16 mouse cellular contexts compared by ENCODE assay signal in the genomic region with DNA sequence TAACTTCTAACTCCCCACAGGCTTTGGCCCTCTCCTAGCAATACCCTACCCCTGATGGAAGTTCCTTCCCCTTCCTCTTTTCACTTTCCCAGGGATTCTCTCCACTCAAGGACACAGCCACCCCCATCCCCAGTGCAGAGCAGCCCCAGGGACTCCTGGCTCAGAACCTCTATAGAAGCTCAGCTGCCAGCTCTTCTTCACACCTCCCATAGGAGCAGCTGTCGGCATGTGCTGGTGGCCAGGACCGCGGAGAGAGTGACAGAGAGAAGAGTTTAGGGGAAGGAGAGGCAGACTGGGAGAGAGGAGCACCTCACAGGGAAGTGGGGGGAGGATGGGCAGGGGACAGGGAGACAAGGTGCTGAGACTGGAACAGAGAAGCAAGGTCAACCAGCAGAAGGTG.
DNase-seq lines count a peak whose midpoint lies in the region; ATAC-seq and TF ChIP-seq lines count a peak whose summit lies in the region.
"Had no signal": no experiment of that assay in that cellular context is flagged by ENCODE, and none has a peak within 500 bp of the region (broad histone marks: within the 10 kb centered on the region; RNA-seq: fewer than 3 reads in every experiment).

No protein-coding gene starts in this region.

- H3K4me1 ChIP-seq in forebrain, embryonic 14.5 days (ENCODE audit: control insufficient read depth, insufficient read depth, low read length) = no peaks in the 10 kb centered on the region; the same call in 1 of the 2 replicates
- H3K4me1 ChIP-seq in forebrain, embryonic 11.5 days (replicated peaks; ENCODE audit: control insufficient read depth, insufficient read depth, low read length) = no peaks in the 10 kb centered on the region
- peaks cover 8% of the 10 kb centered on the region for H3K4me1 ChIP-seq in limb, embryonic 10.5 days
- H3K4me1 ChIP-seq in midbrain, embryonic 14.5 days (ENCODE audit: control insufficient read depth, insufficient read depth, low read length) = no peaks in the 10 kb centered on the region
- H3K4me1 ChIP-seq: heart, embryonic 15.5 days; megakaryocyte, embryonic 14.5 days had no signal

- ATAC-seq in forebrain, embryonic 14.5 days = peak; percentile 65; the same call in 1 of the 2 replicates
- ATAC-seq in forebrain, embryonic 11.5 days (replicated peaks; ENCODE audit: low FRiP score) = no peak
- no peak for ATAC-seq in midbrain, embryonic 14.5 days (ENCODE audit: low FRiP score, low TSS enrichment)
- ATAC-seq: liver, postnatal 0 days had no signal

- intact Hi-C loops in left cerebral cortex, postnatal 14 days (cut with DNase I) = no loop called here

- no peaks in the 10 kb centered on the region for H3K9me3 ChIP-seq in forebrain, embryonic 14.5 days (replicated peaks; ENCODE audit: control insufficient read depth, low read length)
- H3K9me3 ChIP-seq in forebrain, embryonic 11.5 days (ENCODE audit: control insufficient read depth, low read length) = no peaks in the 10 kb centered on the region
- no peaks in the 10 kb centered on the region for H3K9me3 ChIP-seq in limb, embryonic 10.5 days (replicated peaks)
- no peaks in the 10 kb centered on the region for H3K9me3 ChIP-seq in midbrain, embryonic 14.5 days (ENCODE audit: control insufficient read depth, low read length)
- H3K9me3 ChIP-seq: embryonic facial prominence, embryonic 13.5 days; heart, embryonic 15.5 days; hindbrain, embryonic 15.5 days; limb, embryonic 12.5 days; megakaryocyte, embryonic 14.5 days had no signal

- no peak overlapping the region for H3K9ac ChIP-seq in forebrain, embryonic 14.5 days (ENCODE audit: low read length)
- no peak overlapping the region for H3K9ac ChIP-seq in forebrain, embryonic 11.5 days (ENCODE audit: low read length)
- H3K9ac ChIP-seq in midbrain, embryonic 14.5 days (replicated peaks; ENCODE audit: low read length) = no peak overlapping the region
- H3K9ac ChIP-seq: embryonic facial prominence, embryonic 13.5 days; heart, embryonic 15.5 days; hindbrain, embryonic 15.5 days; limb, embryonic 12.5 days; liver, postnatal 0 days had no signal

- H3K4me3 ChIP-seq in forebrain, embryonic 14.5 days (ENCODE audit: low read depth, low read length) = no peak overlapping the region
- H3K4me3 ChIP-seq in forebrain, embryonic 11.5 days (ENCODE audit: low read depth, low read length) = no peak overlapping the region
- H3K4me3 ChIP-seq in layer of hippocampus, adult 2 months = no peak overlapping the region
- no peak overlapping the region for H3K4me3 ChIP-seq in limb, embryonic 10.5 days
- no peak overlapping the region for H3K4me3 ChIP-seq in midbrain, embryonic 14.5 days (replicated peaks; ENCODE audit: low read depth, low read length)
- H3K4me3 ChIP-seq: embryonic facial prominence, embryonic 13.5 days; heart, embryonic 15.5 days; hindbrain, embryonic 15.5 days; limb, embryonic 12.5 days; megakaryocyte, embryonic 14.5 days had no signal

- H3K27me3 ChIP-seq in forebrain, embryonic 14.5 days (replicated peaks; ENCODE audit: control insufficient read depth, insufficient read depth, low read length) = no peaks in the 10 kb centered on the region
- no peaks in the 10 kb centered on the region for H3K27me3 ChIP-seq in forebrain, embryonic 11.5 days (ENCODE audit: control insufficient read depth, insufficient read depth, low read length)
- peaks cover 37% of the 10 kb centered on the region for H3K27me3 ChIP-seq in limb, embryonic 10.5 days (ENCODE audit: low read depth, poor library complexity, severe bottlenecking)
- no peaks in the 10 kb centered on the region for H3K27me3 ChIP-seq in midbrain, embryonic 14.5 days (ENCODE audit: control insufficient read depth, insufficient read depth, low read length)
- H3K27me3 ChIP-seq: hindbrain, embryonic 15.5 days had no signal

- no peak overlapping the region for H3K4me2 ChIP-seq in forebrain, embryonic 14.5 days (ENCODE audit: low read length)
- H3K4me2 ChIP-seq in forebrain, embryonic 11.5 days (ENCODE audit: low read depth, low read length, severe bottlenecking) = no peak overlapping the region
- H3K4me2 ChIP-seq in midbrain, embryonic 14.5 days (ENCODE audit: low read length) = no peak overlapping the region
- H3K4me2 ChIP-seq: embryonic facial prominence, embryonic 13.5 days; heart, embryonic 15.5 days; hindbrain, embryonic 15.5 days; limb, embryonic 12.5 days had no signal

- no peak overlapping the region for H3K27ac ChIP-seq in forebrain, embryonic 14.5 days (ENCODE audit: low read depth, low read length)
- H3K27ac ChIP-seq in forebrain, embryonic 11.5 days (ENCODE audit: low read depth, low read length) = no peak overlapping the region
- H3K27ac ChIP-seq in layer of hippocampus, adult 2 months = no peak overlapping the region
- H3K27ac ChIP-seq in limb, embryonic 10.5 days = no peak overlapping the region
- H3K27ac ChIP-seq in midbrain, embryonic 14.5 days (replicated peaks; ENCODE audit: low read depth, low read length) = no peak overlapping the region
- H3K27ac ChIP-seq: embryonic facial prominence, embryonic 13.5 days; heart, embryonic 15.5 days; hindbrain, embryonic 15.5 days; limb, embryonic 12.5 days had no signal

- 51% methylated on average over 3 of the region's 3 CpGs for WGBS in forebrain, embryonic 14.5 days
- WGBS in forebrain, embryonic 11.5 days = 80% methylated on average over 3 of the region's 3 CpGs
- 21% methylated on average over 3 of the region's 3 CpGs for WGBS in limb, embryonic 10.5 days
- WGBS in midbrain, embryonic 14.5 days = 84% methylated on average over 3 of the region's 3 CpGs

- no peaks in the 10 kb centered on the region for H3K36me3 ChIP-seq in forebrain, embryonic 14.5 days (ENCODE audit: control insufficient read depth, insufficient read depth, low read length)
- H3K36me3 ChIP-seq in forebrain, embryonic 11.5 days (ENCODE audit: control insufficient read depth, insufficient read depth, low read length) = no peaks in the 10 kb centered on the region
- H3K36me3 ChIP-seq in limb, embryonic 10.5 days = no peaks in the 10 kb centered on the region
- H3K36me3 ChIP-seq in midbrain, embryonic 14.5 days (ENCODE audit: control insufficient read depth, insufficient read depth, low read length) = no peaks in the 10 kb centered on the region
- H3K36me3 ChIP-seq: embryonic facial prominence, embryonic 13.5 days; heart, embryonic 15.5 days; hindbrain, embryonic 15.5 days; limb, embryonic 12.5 days had no signal

- DNase-seq in forebrain, embryonic 14.5 days (ENCODE audit: low spot score) = peak; percentile 66
- no peak for DNase-seq in forebrain, embryonic 11.5 days (ENCODE audit: low spot score)
- peak; percentile 14 to 59 for DNase-seq in layer of hippocampus, adult 2 months (ENCODE audit: low spot score in 2 of 2)
- DNase-seq in left cerebral cortex, postnatal 14 days (ENCODE audit: low spot score in 2 of 2) = peak; percentile 62 to 67
- DNase-seq in c-Kit-positive CD71-positive TER-119-positive erythroid progenitor cells, embryonic 14.5 days (ENCODE audit: low spot score) = no peak
- DNase-seq in limb, embryonic 10.5 days (ENCODE audit: low spot score) = no peak
- no peak for DNase-seq in midbrain, embryonic 14.5 days
- DNase-seq: gastrocnemius, postnatal 10 days; kidney, adult 9 months; liver, postnatal 0 days; thymus, postnatal 25 days had no signal

- no peak for TF ChIP-seq CTCF in layer of hippocampus, adult 2 months (conservative IDR thresholded peaks at IDR 0.05)

Comparison
In these comparisons a context has a peak if more than half of its experiments do, and no peak if none do; other contexts are left out.
1. DNase-seq: peak in forebrain, embryonic 14.5 days (single experiment), layer of hippocampus, adult 2 months (2 of 2) and left cerebral cortex, postnatal 14 days (2 of 2); none in forebrain, embryonic 11.5 days (single experiment), c-Kit-positive CD71-positive TER-119-positive erythroid progenitor cells, embryonic 14.5 days (single experiment), limb, embryonic 10.5 days (single experiment) and midbrain, embryonic 14.5 days (single experiment).